Mouse (Mus musculus): ENCODE measurements at regions not wholly inside any gene's neighbourhood (a gene's known extent, or its start where the extent isn't known, plus 50 kb on each side); places are given as distances from the start of the nearest gene placed in this dataset.

DNA sequence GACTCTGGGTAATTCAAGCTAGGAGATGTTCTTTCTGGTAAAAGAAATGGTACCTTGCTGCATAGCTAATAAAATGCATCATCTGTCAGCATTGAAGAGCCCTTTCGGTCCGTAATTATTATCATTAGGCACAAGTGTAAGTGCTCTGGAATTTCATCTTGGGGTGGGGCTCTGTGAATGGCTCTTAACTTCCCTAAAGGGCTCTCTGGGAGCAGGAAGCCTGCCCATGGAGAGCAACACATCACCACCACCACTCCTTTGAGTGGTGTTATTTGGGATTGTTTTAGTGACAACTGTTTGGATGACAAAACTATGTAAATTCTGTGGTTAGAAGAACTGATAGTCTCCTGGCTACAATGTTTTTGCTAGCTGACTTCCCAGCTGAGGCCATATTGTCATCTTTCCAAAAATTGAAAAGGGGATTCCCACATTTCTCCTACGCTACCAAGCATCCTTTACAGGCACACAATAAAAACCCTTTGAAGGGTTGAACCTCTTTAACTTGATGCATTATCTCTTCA, 238.5 kb downstream of the Plk2 start:
- TF ChIP-seq CTCF (conservative IDR thresholded peaks at IDR 0.05; ENCODE audit: insufficient read depth, insufficient read length, low read depth, low read length) (no peak), POLR2A (IDR thresholded peaks at IDR 0.05; ENCODE audit: low read depth, low read length) (no peak)

Measured in kidney, adult 2 months (tissue).